Mouse (Mus musculus): ENCODE results near the gene Ripor3. TPM values are rescaled to one million over a fixed set of nuclear protein-coding genes. Genes with fewer than 3 reads are reported as not detected.

The Ripor3 gene
- polyA plus RNA-seq, 1 experiment from 2014 or later = 0.67 TPM

- 0 out of 2 replicates have a peak overlapping the region, but pooled peaks have one; percentile 5 for H3K27ac ChIP-seq (replicated peaks)
Observed at GRCm38 (mm10) chr2:168026467-168026866, 16.0 kb upstream of the Ripor3 start.

GRCm38 (mm10) chr2:168025882-168026281 lies 15.5 kb upstream of the Ripor3 start:
- no peak overlapping the region for H3K4me2 ChIP-seq
- H3K9ac ChIP-seq = no peak overlapping the region
- peak overlapping the region; percentile 58 for H3K27ac ChIP-seq (replicated peaks)
- peaks cover 13% of the 10 kb centered on the region for H3K4me1 ChIP-seq
- H3K36me3 ChIP-seq = no peaks in the 10 kb centered on the region
- H3K4me3 ChIP-seq = no peak overlapping the region
- ATAC-seq (ENCODE audit: extremely low read depth, insufficient number of reproducible peaks, low FRiP score, low TSS enrichment) = no peak
- no peaks in the 10 kb centered on the region for H3K27me3 ChIP-seq (replicated peaks)
- WGBS = 86% methylated on average over 8 of the region's 8 CpGs
- peaks cover 7% of the 10 kb centered on the region for H3K9me3 ChIP-seq

More at GRCm38 (mm10) chr2:168026467-168026866, 16.0 kb upstream of the Ripor3 start:
- H3K4me1 ChIP-seq = peaks cover 13% of the 10 kb centered on the region
- no peaks in the 10 kb centered on the region for H3K27me3 ChIP-seq (replicated peaks)
- ATAC-seq (ENCODE audit: extremely low read depth, insufficient number of reproducible peaks, low FRiP score, low TSS enrichment) = no peak
- H3K36me3 ChIP-seq = no peaks in the 10 kb centered on the region
- H3K4me3 ChIP-seq = no peak overlapping the region
- 43% methylated on average over 3 of the region's 3 CpGs for WGBS
- no peak overlapping the region for H3K4me2 ChIP-seq
- peaks cover 7% of the 10 kb centered on the region for H3K9me3 ChIP-seq
- no peak overlapping the region for H3K9ac ChIP-seq

GRCm38 (mm10) chr2:168025174-168025573 lies 14.8 kb upstream of the Ripor3 start:
- Histone ChIP-seq H3K4me1 (peaks cover 13% of the 10 kb centered on the region), H3K27ac (replicated peaks) (peak overlapping the region; percentile 58), H3K4me3 (no peak overlapping the region), H3K4me2 (no peak overlapping the region), H3K36me3 (no peaks in the 10 kb centered on the region), H3K9me3 (peaks cover 7% of the 10 kb centered on the region), H3K9ac (no peak overlapping the region), H3K27me3 (replicated peaks) (no peaks in the 10 kb centered on the region)
- 63% methylated on average over 12 of the region's 12 CpGs for whole genome bisulfite sequencing
- ATAC-seq (ENCODE audit: extremely low read depth, insufficient number of reproducible peaks, low FRiP score, low TSS enrichment) = no peak

- H3K27ac ChIP-seq (replicated peaks) = no peak overlapping the region
- 70% methylated on average over 3 of the region's 3 CpGs for WGBS
- ATAC-seq (ENCODE audit: extremely low read depth, insufficient number of reproducible peaks, low FRiP score, low TSS enrichment) = no peak
Observed at GRCm38 (mm10) chr2:168023763-168024402, 13.5 kb upstream of the Ripor3 start.

GRCm38 (mm10) chr2:168019201-168019715 lies 8.8 kb upstream of the Ripor3 start:
- Histone ChIP-seq H3K9ac (peak overlapping the region; percentile 1; the same call in 1 of the 2 replicates), H3K36me3 (no peaks in the 10 kb centered on the region), H3K4me2 (no peak overlapping the region), H3K27ac (replicated peaks) (peak overlapping the region; percentile 72), H3K4me3 (no peak overlapping the region), H3K4me1 (peaks cover 14% of the 10 kb centered on the region), H3K27me3 (replicated peaks) (no peaks in the 10 kb centered on the region), H3K9me3 (no peaks in the 10 kb centered on the region)
- WGBS = 42% methylated on average over 9 of the region's 9 CpGs
- no peak for ATAC-seq (ENCODE audit: extremely low read depth, insufficient number of reproducible peaks, low FRiP score, low TSS enrichment)

More at GRCm38 (mm10) chr2:168023763-168024402, 13.5 kb upstream of the Ripor3 start:
- H3K9ac ChIP-seq = no peak overlapping the region
- no peaks in the 10 kb centered on the region for H3K36me3 ChIP-seq
- H3K4me2 ChIP-seq = no peak overlapping the region
- H3K4me3 ChIP-seq = no peak overlapping the region
- peaks cover 7% of the 10 kb centered on the region for H3K9me3 ChIP-seq
- peaks cover 25% of the 10 kb centered on the region for H3K4me1 ChIP-seq
- no peaks in the 10 kb centered on the region for H3K27me3 ChIP-seq (replicated peaks)

DNA sequence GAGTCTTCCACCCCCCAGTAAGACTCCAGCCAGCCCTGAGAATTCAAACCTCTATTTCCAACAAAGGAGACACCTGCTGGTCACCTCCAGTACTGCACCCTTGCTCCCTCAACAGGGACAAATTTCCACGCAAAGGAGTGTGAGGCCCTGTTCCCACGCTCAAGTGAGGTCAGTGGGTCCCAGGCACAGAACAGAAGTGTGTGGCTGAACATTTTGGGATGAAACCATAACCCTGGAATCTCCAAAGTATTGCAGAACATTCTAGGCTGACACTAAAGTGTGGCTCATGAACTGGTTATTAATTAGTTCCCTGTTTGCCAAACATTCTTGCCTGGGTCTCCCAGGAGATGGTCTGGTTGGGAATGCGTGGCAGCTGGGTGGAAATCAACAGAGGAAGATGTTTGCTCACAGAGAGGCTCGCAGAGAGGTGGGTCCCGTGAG lies 6.6 kb upstream of the Ripor3 start:
- no peak overlapping the region for H3K9ac ChIP-seq
- H3K27ac ChIP-seq (replicated peaks) = 0 out of 2 replicates have a peak overlapping the region, but pooled peaks have one; percentile 28
- H3K4me2 ChIP-seq = no peak overlapping the region
- no peaks in the 10 kb centered on the region for H3K9me3 ChIP-seq
- WGBS = 45% methylated on average over 5 of the region's 5 CpGs
- no peak for ATAC-seq (ENCODE audit: extremely low read depth, insufficient number of reproducible peaks, low FRiP score, low TSS enrichment)
- no peaks in the 10 kb centered on the region for H3K36me3 ChIP-seq
- H3K4me3 ChIP-seq = no peak overlapping the region
- no peaks in the 10 kb centered on the region for H3K27me3 ChIP-seq (replicated peaks)
- H3K4me1 ChIP-seq = peaks cover 14% of the 10 kb centered on the region

- ATAC-seq (ENCODE audit: extremely low read depth, insufficient number of reproducible peaks, low FRiP score, low TSS enrichment) = no peak
- Histone ChIP-seq H3K9me3 (no peaks in the 10 kb centered on the region), H3K27me3 (replicated peaks) (no peaks in the 10 kb centered on the region), H3K36me3 (no peaks in the 10 kb centered on the region), H3K4me2 (no peak overlapping the region), H3K27ac (replicated peaks) (no peak overlapping the region), H3K4me1 (peaks cover 27% of the 10 kb centered on the region), H3K9ac (0 out of 2 replicates have a peak overlapping the region, but pooled peaks have one; percentile 20), H3K4me3 (no peak overlapping the region)
- 40% methylated on average over 11 of the region's 11 CpGs for WGBS
Observed at GRCm38 (mm10) chr2:168010893-168011292, 475 bp upstream of the Ripor3 start.

DNA sequence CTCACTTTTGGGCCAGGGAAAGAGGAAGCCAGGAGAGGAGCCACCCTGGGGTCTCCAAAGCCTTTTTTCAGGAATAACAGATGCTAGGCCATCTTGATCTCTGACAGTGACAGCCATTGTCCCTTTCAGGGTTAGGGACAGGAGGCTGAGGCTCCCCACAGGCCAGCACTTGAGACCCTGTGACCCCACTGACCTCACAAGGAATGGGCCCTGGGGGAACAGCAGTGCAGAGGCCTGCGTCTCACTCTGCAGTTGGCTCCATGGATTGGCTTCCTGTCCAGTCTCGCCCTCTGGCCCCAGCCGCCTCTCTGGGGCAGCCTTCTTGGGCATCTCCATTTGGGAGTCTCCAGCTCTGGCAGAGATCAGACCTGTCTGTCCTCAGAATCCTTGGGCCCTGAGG lies 2.3 kb downstream of the Ripor3 start:
- no peaks in the 10 kb centered on the region for H3K27me3 ChIP-seq (replicated peaks)
- H3K9me3 ChIP-seq = no peaks in the 10 kb centered on the region
- H3K4me2 ChIP-seq = no peak overlapping the region
- H3K9ac ChIP-seq = no peak overlapping the region
- no peak overlapping the region for H3K4me3 ChIP-seq
- 92% methylated on average over 3 of the region's 3 CpGs for WGBS
- peaks cover 35% of the 10 kb centered on the region for H3K4me1 ChIP-seq
- no peak for ATAC-seq (ENCODE audit: extremely low read depth, insufficient number of reproducible peaks, low FRiP score, low TSS enrichment)
- no peaks in the 10 kb centered on the region for H3K36me3 ChIP-seq
- H3K27ac ChIP-seq (replicated peaks) = no peak overlapping the region

DNA sequence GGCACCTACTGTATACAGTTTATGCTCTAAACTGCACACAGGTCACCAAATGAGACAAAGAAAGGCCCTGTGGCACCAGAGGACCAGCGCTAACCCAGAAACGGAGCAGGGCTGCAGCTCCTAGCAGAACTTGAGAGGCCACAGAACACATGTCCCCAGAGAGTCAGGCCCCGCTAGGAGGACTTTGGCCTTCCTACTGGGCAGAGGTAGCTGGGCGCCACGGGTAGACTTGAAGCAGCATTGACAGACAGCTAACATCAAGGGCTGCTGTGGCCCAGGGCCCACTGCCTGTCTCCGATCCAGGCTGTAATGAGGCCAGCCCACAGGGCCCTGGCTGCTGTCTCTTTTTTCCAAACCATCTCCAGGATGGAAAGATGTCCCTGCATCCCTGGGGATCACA lies 3.9 kb downstream of the Ripor3 start:
- 79% methylated on average over 6 of the region's 6 CpGs for WGBS
- no peaks in the 10 kb centered on the region for H3K27me3 ChIP-seq (replicated peaks)
- H3K9me3 ChIP-seq = no peaks in the 10 kb centered on the region
- no peak overlapping the region for H3K4me3 ChIP-seq
- H3K36me3 ChIP-seq = no peaks in the 10 kb centered on the region
- peak overlapping the region; percentile 21; the same call in 1 of the 2 replicates for H3K9ac ChIP-seq
- no peak overlapping the region for H3K4me2 ChIP-seq
- no peak for ATAC-seq (ENCODE audit: extremely low read depth, insufficient number of reproducible peaks, low FRiP score, low TSS enrichment)
- H3K27ac ChIP-seq (replicated peaks) = no peak overlapping the region
- peaks cover 33% of the 10 kb centered on the region for H3K4me1 ChIP-seq

DNA sequence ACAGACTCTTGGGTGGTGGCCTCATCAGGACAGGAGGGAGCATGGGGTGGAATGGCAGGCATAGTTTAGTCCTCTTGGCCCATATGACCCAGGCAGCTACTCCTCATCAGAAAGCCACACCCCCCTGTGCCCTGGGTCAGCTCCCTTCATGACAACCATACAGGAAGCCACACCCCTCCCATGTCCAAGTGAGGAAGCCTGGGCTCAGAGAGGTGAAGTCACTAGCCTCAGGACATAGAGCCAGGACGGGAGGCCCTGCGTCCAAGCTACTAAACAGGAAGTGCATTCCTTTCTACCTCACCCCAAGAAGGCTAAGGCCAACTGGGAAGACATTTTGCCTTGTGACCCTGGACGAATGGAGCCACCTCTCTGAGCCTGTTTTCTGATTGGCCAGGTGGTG lies 4.8 kb downstream of the Ripor3 start:
- Histone ChIP-seq H3K9me3 (no peaks in the 10 kb centered on the region), H3K27me3 (replicated peaks) (no peaks in the 10 kb centered on the region), H3K4me2 (no peak overlapping the region), H3K9ac (no peak overlapping the region), H3K4me3 (no peak overlapping the region), H3K4me1 (peaks cover 25% of the 10 kb centered on the region), H3K36me3 (no peaks in the 10 kb centered on the region), H3K27ac (replicated peaks) (no peak overlapping the region)
- 41% methylated on average over 3 of the region's 3 CpGs for whole genome bisulfite sequencing
- no peak for ATAC-seq (ENCODE audit: extremely low read depth, insufficient number of reproducible peaks, low FRiP score, low TSS enrichment)

GRCm38 (mm10) chr2:168005005-168005404 lies 5.4 kb downstream of the Ripor3 start:
- H3K4me1 ChIP-seq = peaks cover 19% of the 10 kb centered on the region
- no peak overlapping the region for H3K9ac ChIP-seq
- H3K36me3 ChIP-seq = no peaks in the 10 kb centered on the region
- WGBS = 86% methylated on average over 3 of the region's 3 CpGs
- H3K27me3 ChIP-seq (replicated peaks) = no peaks in the 10 kb centered on the region
- ATAC-seq (ENCODE audit: extremely low read depth, insufficient number of reproducible peaks, low FRiP score, low TSS enrichment) = no peak
- H3K27ac ChIP-seq (replicated peaks) = no peak overlapping the region
- no peak overlapping the region for H3K4me2 ChIP-seq
- H3K4me3 ChIP-seq = no peak overlapping the region
- no peaks in the 10 kb centered on the region for H3K9me3 ChIP-seq

DNA sequence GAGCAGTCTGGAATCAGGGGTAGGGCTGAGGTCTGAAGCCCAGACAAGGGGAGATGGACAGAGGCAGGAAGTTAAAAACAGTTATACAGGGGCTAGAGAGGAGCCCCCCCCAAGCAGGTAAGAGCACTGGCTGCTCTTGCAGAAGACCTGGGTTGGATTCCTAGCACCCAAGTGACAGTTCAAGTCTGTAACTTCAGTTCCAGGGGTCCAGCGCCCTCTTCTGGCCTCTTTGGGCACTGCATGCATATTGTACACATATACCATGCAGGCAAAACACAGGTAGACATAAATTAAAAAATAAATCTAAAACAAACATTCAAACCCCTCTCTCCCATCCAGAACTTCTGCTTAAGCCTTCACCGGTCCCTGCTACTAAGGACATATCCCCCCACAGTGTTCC lies 6.0 kb downstream of the Ripor3 start:
- H3K9ac ChIP-seq = no peak overlapping the region
- no peak overlapping the region for H3K27ac ChIP-seq (replicated peaks)
- H3K4me3 ChIP-seq = no peak overlapping the region
- H3K4me1 ChIP-seq = peaks cover 15% of the 10 kb centered on the region
- H3K36me3 ChIP-seq = no peaks in the 10 kb centered on the region
- no peak overlapping the region for H3K4me2 ChIP-seq
- no peak for ATAC-seq (ENCODE audit: extremely low read depth, insufficient number of reproducible peaks, low FRiP score, low TSS enrichment)
- H3K27me3 ChIP-seq (replicated peaks) = no peaks in the 10 kb centered on the region
- H3K9me3 ChIP-seq = no peaks in the 10 kb centered on the region
- WGBS = 61% methylated on average over 2 of the region's 2 CpGs
